Mouse (Mus musculus) brain, embryonic 14.5 days (tissue): Measurements from ENCODE around the gene Ezh1. TPM values are rescaled to one million over a fixed set of nuclear protein-coding genes. Genes with fewer than 3 reads are reported as not detected.

Source experiments
- DNase-seq: peaks from one replicate; pipeline ENCODE4 v3.0.0-alpha.2; 2011; ENCODE audit warnings: low read depth
- CTCF ChIP-seq: fragments of 200-500 bp; IDR thresholded peaks from 2 replicates; pipeline ENCODE4 v1.5.1; 2012; ENCODE audit warnings: inconsistent platforms, mild to moderate bottlenecking, moderate library complexity, borderline replicate concordance; ENCODE audit not compliant: insufficient read depth, insufficient read length; ENCODE audit errors: extremely low read depth
- POLR2A ChIP-seq: fragments of 200-500 bp; IDR thresholded peaks from 2 replicates; pipeline ENCODE4 v1.6.1; 2012; ENCODE audit warnings: mild to moderate bottlenecking, inconsistent platforms, borderline replicate concordance; ENCODE audit not compliant: poor library complexity, insufficient read depth, insufficient read length, severe bottlenecking; ENCODE audit errors: extremely low read depth
- polyA plus RNA-seq: library from polyadenylated mRNA; depleted of rRNA; stranded (reverse); fragments of >200 nt; gene quantifications from 2 replicates; pipeline ENCODE4 v1.2.3, GENCODE M21; 2012; rRNA removed

The Ezh1 gene
- 27.2 and 29.3 TPM in 2 replicates for polyA plus RNA-seq

DNA sequence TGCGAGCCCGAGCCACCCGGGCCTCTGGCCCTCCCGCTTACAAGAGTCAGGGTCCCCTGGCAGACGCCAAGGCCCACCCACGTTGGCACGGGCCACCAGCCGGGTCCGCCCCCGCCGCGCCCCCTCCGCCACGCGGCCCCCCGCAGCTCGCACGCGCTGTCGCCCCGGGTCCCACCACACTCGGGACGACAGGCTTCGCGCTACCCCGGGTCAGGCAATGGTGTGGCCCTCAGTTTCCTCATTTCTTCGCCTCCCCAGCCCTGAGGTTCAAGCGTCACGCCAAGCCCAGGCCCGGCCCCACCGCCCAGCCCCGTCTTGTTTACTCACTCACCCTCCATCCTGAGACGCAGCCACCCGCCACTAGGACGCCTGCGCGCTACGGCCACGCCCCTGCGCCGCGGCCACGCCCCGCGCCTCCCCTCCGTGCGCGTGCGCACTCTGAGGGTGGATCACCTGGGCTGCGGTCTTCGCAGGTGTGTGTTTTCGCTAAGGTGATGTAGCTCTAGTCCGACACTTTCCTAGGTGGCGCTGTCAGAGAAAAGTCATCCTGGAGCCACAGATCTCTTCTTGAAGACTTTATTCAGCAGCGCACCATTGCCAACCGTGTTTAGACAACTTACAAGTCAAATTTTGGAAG, at the start of gene Ezh1:
TSS of gene Ezh1 (minus strand) at position 399 of the 637 bp plus-strand sequence.
- DNase-seq: peak; percentile 86
- no peak for TF ChIP-seq CTCF
- TF ChIP-seq POLR2A: peak; percentile 55

DNA sequence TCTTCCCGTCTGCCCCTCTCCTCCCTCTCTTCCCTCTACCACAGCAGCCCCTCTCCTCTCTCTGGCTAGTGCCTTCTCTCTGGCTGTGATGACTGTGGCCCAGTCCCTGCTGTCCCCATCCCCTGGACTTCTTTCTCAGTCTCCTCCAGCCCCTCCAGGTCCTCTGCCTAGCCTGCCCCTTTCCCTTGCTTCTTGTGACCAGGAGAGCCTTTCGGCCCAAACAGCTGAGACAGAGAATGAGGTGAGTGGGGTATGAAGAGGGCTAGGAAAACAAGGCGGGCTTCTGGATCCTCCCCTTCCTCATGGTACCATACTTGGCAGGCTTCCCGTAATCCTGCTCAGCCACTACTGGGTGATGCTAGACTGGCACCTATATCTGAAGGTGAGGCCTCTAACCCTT, 49.0 kb upstream of the Ezh1 start:
- TF ChIP-seq POLR2A (no peak), CTCF (no peak)
- DNase-seq: no peak

DNA sequence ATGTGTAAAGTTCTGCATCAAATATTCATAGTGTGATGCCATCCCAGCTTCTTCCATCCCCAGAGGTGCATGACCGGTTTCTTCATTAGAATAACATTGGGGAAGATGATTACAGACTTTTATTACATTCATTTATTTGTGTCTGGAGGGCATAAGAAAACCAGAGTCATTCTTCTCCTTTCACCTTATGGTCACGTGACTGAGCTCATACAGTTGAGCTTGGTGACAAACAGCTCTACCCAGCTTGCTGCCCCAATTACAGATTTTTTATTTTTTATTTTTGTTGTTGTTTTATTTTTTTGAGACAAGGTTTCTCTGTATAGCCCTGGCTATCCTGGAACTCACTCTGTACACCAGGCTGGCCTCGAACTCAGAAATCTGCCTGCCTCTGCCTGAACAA, 46.2 kb upstream of the Ezh1 start:
- no peak for TF ChIP-seq CTCF
- no peak for TF ChIP-seq POLR2A
- no peak for DNase-seq

DNA sequence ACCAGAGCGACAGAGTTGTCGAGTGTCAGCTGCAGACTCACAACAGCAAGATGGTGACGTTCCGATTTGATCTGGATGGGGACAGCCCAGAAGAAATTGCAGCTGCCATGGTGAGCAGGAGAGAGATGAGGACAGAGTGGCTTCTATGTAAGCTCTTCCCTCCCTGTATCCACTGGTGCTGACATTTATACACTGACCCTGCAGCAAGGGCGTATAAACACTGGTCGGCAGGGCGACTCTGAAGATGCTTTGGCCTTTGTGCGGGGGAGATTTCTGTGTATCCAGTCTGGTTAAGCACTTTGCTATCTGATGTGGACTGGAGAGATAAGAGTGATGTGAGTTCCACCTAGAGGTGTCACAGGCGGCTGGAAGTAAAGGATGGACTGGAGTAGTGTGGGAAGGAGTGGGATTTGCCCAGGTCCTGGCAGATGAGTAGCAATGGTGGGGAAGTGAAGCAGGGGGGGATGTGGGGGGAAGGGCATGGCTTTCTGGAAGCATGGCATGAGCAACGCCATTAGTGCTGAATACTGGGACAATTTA, 43.4 kb upstream of the Ezh1 start:
- peak; percentile 71 for DNase-seq
- no peak for TF ChIP-seq POLR2A
- TF ChIP-seq CTCF: no peak

DNA sequence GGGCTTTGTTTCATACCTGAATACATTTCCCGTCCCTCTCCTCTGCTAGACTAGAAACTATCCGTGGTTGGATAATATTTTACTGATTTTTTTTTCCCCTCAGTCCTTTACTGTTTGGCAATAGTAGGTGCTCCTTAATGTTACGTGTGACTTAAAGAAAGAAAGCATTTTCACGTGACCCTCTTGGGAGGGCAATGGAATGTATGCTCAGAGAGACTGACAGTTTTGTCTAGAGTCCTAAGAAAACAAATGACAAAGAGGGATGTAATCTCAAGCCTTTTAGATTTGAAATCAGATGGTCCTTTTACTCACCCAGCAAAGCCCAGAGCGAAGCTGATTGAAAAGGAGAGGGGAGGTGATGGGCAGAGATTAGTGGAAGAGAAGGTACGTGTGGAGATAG, 39.6 kb upstream of the Ezh1 start:
- no peak for DNase-seq
- TF ChIP-seq CTCF (no peak), POLR2A (no peak)

DNA sequence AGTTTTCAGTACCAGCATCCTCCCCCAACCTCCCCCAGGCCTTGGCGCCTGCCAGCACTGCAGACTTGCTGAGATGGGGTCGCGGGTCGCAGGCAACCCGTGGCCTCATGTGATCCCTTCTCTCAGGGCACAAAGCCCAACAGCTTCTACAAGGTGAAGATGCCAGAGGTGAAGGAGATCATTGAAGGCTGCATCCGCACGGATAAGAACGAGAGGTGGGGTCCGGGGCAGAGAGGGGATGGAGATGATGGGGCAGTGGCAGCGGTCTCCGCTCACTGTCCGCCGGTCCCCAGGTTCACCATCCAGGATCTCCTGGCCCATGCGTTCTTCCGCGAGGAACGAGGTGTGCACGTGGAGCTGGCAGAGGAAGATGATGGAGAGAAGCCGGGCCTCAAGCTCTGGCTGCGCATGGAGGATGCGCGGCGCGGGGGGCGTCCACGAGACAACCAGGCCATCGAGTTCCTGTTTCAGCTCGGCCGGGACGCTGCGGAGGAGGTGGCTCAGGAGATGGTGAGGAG, 38.8 kb upstream of the Ezh1 start:
- TF ChIP-seq CTCF (no peak), POLR2A (no peak)
- DNase-seq: no peak

DNA sequence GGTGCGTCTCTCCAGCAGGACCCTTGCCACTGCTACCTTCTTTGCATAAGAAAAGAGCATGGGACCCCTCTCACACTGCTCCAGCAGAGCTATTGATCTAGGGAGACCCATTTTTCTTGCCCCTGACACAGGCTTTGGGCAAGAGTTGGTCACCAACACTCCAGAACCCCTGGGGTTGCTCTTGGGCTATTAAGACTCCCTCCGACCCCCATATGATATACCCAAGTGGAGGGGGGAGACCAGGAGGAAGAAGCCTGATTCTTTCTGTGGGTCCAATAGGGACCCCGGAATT, 37.7 kb upstream of the Ezh1 start:
- no peak for TF ChIP-seq POLR2A
- TF ChIP-seq CTCF: no peak
- DNase-seq: no peak

DNA sequence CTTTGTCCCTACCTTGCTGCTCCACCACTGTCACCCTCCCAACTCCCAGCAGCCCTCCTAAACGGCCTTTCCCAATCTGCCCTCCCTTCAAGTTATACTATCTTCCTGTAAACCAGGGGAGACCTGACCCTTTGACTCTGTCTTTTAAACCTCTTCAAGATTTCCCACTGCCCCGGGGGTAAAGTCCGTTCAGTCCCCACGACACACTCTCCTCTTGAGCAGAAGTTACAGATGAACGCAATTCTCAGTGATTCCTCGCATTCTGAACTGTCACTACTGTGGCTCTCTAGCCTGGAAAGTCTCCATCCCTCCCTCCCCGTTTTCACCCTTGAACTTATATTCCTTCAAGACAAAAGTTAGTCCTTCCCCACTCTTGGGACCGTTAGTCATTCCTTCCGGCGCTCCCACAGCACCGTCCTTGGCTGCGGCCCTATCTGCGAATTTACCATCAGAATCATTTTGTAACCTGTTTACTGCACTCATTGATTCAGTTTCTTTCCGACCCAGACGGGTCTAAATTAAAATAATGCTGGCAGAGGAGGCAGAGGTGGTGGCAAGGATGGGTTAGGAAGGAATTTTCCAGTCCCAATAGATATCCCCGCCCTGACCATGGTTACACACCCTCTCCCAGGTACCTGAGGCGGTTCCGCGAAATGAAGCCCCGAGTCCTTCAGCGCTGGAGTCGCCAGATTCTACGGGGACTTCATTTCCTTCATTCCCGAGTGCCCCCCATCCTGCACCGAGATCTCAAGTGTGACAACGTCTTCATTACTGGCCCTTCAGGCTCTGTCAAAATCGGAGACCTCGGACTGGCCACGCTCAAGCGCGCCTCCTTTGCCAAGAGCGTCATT, 37.1 kb upstream of the Ezh1 start:
- TF ChIP-seq CTCF (no peak), POLR2A (no peak)
- no peak for DNase-seq

DNA sequence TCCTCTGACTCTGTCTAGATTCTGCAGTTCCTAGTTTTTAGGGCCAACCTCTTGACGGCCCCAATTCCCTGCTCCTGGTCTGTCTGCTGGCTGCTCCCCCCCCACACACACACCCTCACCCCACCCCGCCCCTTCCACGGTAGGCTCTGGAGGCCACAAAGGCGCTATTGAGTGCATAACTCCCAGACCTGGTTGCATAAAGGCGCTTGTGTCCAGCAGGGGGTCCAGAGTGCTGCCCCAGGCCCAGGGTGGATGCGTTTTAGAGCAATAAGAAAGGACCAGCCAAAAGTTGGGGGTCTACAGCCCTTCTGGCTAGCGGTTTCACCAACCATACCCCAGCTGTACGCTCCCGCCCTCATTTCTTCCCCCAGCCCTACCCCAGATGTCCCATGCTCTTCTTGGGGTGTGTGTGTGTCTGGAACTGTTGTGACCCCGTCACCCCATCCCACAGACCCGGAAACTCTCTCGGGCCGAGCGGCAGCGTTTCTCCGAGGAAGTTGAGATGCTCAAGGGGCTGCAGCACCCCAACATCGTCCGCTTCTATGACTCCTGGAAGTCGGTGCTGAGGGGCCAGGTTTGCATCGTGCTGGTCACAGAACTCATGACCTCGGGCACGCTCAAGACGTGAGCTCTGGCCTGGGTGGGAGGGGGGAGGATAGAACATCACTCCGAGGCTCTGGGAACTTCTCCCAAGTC, 36.2 kb upstream of the Ezh1 start:
- no peak for DNase-seq
- TF ChIP-seq POLR2A (no peak), CTCF (no peak)

DNA sequence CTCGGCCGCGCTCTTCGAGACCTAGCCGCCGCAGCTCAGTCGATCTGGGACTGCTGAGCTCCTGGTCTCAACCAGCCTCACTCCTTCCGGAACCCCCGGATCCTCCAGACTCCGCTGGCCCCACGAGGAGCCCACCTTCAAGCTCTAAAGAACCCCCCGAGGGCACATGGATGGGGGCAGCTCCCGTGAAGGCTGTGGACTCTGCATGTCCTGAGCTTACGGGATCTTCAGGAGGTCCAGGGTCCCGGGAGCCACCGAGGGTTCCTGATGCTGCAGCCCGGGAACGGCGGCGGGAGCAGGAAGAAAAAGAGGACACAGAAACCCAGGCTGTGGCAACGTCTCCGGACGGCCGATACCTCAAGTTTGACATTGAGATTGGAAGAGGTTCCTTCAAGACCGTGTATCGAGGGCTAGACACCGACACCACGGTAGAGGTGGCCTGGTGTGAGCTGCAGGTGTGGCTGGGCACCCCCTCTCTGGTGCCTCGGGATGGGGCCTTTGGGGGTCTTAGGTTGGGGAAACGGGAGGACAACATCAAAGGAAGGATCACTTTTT, 34.6 kb upstream of the Ezh1 start:
- DNase-seq: no peak
- TF ChIP-seq POLR2A (no peak), CTCF (no peak)
